Mouse (Mus musculus): ENCODE data around the gene Cnnm2.
A peak's percentile ranks its signal among the peaks of the same experiment; 100 is the strongest.

GRCm38 (mm10) chr19:46801492-46801891 is 40.1 kb downstream of the Cnnm2 start:
- TF ChIP-seq CTCF (IDR thresholded peaks at IDR 0.05) (no peak), EP300 (IDR thresholded peaks at IDR 0.05) (peak; percentile 79)
